Mouse (Mus musculus): ENCODE measurements at regions not wholly inside any gene's neighbourhood (a gene's known extent, or its start where the extent isn't known, plus 50 kb on each side); places are given as distances from the start of the nearest gene placed in this dataset.

DNA sequence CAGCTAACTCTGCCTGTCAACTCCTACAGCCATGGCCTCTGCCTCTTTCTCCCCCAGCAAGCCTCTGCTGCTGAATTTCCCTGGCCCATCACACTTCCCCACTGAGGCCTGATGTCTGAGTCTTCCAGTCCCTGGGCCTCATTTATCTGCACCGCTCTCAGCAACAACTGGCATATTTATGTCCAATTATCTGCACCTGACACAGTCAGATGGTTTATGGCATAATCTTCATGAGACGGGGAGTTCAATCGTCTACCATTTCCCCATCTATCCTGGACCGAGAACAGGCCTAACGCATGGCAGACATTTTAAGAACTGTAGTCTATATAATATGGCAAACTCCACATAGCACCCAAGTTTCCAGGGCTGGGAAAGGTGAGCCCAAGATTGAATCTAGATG lies 1512.8 kb upstream of the Gm6569 start:
- DNase-seq (ENCODE audit: low spot score in 2 of 2), result no peak

DNA sequence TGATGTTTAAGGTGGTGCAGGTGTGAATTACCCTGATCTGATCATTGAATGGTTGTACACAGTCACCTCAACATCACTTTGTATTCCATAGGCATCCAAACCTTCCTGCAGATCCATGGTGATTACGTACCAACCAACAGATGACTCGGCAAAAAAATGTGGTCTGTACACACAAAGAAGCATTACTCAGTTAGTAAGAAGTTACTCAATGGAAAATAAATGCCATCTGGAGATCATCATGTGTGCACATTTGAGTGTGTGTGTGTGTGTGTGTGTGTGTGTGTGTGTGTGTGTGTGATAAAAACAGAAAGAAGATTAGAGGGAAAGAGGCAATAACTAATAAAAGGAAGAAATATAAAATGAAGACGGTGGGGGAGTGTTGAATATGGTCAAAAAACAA lies 1512.2 kb upstream of the Gm6569 start:
- DNase-seq (ENCODE audit: low spot score in 2 of 2), result no peak

DNA sequence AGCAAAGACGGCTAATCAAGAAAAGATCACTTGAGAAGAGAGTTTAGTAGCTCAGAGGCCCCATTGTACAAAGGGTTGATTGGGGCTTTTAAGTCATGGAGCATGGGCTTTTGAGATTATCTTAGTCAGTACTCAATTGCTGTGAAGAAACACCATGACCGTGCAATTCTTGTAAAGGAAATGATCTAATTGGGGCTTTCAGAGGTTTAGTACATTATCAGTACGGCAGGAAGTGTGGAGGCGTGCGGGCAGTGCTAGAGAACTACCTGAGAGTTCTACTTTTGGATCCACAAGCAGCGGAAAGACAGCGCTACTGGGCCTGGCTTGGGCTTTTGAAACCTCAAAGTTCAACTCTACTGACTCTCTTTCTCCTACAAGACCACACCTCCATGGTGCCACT lies 1511.2 kb upstream of the Gm6569 start:
- DNase-seq (ENCODE audit: low spot score in 2 of 2), result no peak

DNA sequence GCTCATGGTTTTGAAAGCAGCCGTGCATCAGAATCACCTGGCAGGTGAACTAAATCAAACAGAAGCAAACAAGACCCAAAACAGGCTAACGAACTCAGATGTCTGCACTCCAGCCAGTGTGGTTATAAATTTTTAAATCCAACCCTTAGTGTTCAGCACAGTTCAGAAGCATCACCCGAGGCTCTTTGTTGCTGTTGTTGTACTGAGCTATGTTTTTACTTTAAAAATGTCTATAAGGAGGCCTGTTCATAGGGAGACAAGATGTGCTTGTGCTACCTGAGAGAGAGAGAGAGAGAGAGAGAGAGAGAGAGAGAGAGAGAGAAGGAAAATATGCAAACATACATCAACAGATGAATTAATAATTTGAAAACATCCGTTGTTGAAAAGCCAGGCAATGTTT lies 1503.1 kb upstream of the Gm6569 start:
- no peak for DNase-seq (ENCODE audit: low spot score in 2 of 2)

DNA sequence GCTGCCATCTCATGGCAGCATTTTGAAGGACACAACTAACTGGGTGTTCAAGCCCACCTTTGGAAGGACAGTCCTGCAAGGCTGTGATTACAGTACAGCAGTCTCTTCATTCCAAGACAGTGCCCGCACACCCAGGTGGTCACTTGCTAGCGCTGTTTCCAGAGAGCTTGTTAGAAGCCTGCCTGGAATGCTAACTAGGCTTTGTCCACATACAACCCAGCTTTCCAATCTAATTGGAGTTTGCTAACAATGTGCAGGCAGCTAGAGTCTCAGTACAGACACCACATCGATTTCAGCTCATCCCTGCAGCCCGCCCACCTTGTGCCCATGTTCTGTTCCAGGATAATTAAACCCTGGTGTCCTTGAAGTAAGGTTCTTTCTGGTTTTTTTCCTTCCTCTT lies 1499.9 kb upstream of the Gm6569 start:
- no peak for DNase-seq (ENCODE audit: low spot score in 2 of 2)

DNA sequence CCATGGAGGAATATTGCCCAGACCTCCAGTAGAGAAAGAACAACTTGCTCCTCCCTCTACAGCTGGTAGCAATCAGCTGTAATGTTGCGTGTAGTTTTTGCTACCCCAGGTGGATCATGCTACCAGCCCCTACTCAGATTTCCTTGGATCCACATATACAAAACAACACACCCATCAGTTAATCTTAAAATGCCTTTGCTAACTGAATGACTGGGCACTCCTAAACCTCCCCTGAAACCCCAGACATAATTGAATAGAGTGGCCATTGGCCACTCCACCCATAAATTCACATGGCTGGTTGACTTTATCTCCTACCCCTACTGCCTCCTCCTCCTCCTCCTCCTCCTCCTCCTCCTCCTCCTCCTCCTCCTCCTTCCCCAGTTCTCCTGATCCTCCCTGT lies 1494.7 kb upstream of the Gm6569 start:
- DNase-seq (ENCODE audit: low spot score in 2 of 2), result no peak

DNA sequence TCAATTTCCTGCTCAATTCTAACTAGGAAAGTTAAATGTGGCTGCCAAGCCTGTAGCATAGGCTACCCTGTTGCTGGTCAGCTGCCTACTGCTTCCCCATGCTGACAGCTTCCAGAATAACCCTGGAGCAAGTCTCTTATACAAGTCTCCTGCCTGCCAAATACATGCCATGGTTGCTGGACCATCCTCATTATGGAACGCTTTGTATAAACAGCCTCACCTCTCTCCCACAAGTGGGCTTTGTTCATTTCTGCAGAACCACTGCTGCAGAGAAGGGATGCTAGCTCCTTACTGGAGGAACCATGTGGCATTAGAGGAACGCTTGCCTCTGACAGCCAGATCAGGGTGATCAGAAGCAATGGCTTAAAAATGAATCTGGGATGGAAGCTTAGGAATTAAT lies 1492.4 kb upstream of the Gm6569 start:
- DNase-seq (ENCODE audit: low spot score in 2 of 2), result no peak

DNA sequence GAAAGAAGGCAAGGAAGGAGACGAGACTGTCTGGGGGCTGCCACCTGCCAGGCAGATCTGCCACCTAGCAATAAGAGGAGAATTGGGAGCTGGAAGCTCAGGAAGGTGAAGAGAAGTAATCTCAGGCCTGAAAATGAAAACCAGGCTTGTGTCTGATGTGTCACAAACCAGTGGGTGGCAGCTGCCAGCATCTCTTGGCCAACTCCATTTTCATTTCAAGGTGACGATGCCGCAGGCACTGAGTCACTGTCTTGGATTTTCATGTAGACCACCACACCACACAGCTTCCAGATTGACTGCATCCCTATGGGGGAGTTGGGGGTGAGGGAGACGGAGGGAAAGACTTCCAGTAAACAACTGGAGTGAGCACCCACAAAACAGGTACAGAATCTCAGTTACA lies 1491.9 kb upstream of the Gm6569 start:
- no peak for DNase-seq (ENCODE audit: low spot score in 2 of 2)

DNA sequence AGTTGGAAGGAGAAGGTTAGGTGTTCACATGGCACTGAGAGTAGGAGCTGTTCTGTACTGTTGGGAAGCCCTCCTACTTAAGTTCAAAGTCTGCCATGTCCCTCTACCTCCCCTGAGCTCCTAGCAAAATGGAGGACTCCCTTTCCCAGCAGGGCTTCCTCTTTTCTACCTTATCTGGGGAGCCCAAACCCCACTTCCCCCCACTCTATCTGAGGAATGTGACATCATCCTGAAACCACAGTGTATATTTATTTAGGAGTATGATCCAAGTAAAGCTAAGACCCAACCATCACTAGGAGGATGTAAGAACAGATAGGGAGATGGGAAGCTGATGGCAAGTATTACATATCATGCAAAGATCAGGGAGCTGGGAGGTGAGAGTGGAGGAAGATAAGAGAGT lies 1490.6 kb upstream of the Gm6569 start:
- DNase-seq (ENCODE audit: low spot score in 2 of 2), result no peak

DNA sequence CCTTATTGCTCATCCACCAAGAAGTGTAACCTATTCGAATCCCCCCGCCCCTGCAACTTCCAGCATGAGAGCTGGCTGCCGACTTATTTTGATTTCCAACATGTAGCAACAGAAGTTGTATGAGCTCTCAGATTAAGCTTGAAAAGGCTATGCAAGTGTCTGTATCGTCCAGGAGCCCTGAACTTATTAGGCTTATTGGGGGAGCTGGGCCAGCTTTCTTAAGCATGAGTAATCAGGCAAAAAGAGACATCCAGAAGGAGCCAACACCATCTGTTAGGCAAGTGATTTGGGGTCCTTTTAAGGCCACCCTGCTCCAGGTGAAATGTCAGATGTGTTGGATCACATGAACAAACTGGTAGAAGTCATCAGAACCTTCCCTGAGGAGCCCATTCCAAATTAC lies 1481.0 kb upstream of the Gm6569 start:
- DNase-seq (ENCODE audit: low spot score in 2 of 2), result no peak

DNA sequence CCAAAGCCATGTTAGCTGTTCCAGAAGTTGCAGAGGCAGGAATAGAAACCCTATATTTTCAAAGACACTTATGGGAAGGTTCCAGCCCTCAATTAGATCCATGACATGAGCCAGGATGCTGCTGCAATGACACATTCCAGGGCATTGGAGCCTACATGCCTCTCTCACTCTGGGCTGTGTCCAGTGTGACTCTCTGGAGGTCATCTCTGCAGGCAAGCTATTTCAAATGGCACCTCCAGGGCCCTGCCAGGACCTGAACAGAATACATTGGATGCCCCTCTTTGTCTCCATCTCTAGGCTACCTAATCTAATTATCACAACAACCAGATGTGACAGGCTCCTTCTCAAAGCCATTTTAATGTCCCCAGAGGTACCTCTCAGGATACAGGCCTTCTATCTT lies 1478.7 kb upstream of the Gm6569 start:
- no peak for DNase-seq (ENCODE audit: low spot score in 2 of 2)

DNA sequence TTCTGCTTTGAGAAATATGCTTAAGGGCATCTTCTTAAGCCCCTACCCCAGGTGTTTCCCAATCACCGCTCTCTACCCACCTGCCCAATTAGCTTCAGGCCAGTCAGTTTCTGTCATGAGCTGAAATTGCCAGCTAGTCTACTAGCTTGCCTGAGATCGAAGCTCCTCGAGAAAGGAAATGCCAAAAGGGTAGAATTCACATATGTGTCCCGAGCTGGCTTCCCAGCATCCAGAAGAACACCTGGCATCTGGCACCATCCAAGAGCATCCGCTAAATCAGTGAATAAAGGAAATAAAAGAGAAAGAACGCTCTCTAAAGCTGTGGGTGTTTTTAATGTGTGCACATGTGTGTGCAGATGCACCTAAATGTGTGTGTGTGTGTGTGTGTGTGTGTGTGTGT lies 1474.7 kb upstream of the Gm6569 start:
- DNase-seq (ENCODE audit: low spot score in 2 of 2), result no peak

DNA sequence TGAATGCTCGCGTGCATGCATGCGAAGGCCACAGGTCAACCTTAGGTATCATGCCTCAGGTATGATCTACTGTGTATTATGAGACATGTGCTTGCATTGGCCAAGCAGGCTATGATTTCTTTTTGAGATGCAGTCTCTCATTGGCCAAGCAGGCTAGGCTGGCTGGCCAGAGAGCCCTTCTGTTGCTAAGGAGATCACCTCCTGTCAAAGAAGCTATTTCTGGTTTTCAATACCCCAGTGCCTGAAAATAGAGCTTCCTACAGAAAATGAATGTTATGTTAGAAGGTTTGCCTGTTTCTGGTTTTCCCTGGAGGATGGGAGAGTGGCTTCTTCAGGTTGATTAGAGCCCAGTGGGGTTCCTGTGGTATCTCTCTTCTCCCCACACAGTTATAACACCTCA lies 1474.3 kb upstream of the Gm6569 start:
- no peak for DNase-seq (ENCODE audit: low spot score in 2 of 2)

DNA sequence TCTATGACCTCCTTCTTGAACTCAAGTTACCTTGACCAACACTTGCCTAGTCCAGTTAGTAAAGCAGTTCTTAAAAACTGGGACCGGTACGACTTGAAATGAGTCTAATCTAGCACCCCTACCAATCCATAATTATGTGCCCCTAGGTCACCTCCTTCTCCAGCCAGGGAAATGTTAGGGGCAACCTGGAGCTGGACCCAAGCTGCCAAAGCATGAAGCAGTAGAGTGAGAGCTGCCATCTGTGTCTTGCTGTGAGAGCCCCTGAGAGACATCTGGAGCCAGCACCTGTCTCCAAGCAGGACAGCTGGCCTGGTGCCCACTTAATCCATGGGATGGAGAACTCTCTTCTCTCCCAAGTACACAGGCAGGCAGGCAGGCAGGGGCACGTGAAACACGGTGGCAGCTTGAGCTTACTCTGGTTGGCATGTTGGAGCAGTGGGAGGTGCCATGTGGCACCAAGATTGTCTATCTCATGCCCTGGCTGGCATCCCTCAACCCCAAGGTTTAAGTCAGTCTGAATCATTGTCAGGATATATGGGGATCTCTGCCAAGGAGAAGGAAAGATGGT lies 1473.8 kb upstream of the Gm6569 start:
- DNase-seq (ENCODE audit: low spot score in 2 of 2), result no peak

DNA sequence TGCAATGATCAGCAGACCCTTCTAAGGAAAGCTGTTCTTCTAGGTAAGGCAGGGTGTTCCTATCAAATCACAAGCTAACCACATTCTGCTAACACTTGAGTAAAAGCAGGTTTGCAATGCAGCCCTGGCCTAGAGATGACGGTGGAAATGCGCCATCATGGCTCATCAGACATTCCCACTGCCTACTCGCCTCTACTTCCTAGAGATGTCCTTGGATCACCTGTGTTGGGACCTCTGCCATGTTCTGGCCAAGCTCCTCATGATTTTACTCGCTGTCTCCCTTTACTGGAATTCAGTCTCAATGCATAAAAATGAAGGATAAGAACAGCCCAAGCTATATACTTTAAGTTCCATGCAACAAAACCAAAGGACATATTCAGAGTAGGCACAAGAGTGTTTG lies 1461.3 kb upstream of the Gm6569 start:
- no peak for DNase-seq (ENCODE audit: low spot score in 2 of 2)

DNA sequence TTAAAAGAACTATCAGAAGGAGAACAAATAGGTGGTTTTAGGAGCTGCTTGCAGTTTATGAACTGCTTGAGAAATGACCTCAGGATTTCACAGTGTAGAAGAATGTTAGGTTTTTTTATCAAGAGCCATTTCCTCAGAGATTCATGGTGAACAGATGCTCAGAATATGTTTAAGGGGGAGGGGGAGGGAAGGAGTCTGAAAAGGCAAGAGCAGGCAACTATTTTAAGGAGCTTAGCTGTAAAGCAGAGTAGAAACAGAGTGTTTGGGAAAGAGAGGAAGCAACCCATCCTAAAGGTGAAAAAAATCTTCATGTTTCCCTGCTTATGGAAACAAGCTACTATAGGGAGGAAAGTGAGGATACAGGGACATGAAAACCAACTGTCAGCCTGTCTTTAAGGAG lies 1457.2 kb upstream of the Gm6569 start:
- DNase-seq (ENCODE audit: low spot score in 2 of 2), result no peak

DNA sequence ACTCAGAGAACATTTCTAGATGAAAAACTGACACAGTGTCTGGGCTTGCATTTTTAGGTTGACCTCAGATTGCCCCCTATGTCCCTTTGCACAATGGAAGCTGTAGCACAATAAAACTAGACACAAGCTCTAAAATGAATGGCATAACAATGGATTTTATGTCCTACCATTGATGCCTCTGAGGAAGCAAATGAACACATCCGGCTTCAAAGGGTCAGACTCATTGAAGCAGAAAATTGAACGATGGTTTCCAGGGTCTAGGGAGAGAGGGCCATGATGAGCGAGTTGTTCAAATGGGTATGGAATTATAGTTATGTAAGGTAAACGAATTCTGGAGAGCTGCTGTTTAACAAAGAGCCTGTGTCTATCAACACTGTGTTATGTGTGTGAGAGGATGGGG lies 1455.1 kb upstream of the Gm6569 start:
- no peak for DNase-seq (ENCODE audit: low spot score in 2 of 2)

DNA sequence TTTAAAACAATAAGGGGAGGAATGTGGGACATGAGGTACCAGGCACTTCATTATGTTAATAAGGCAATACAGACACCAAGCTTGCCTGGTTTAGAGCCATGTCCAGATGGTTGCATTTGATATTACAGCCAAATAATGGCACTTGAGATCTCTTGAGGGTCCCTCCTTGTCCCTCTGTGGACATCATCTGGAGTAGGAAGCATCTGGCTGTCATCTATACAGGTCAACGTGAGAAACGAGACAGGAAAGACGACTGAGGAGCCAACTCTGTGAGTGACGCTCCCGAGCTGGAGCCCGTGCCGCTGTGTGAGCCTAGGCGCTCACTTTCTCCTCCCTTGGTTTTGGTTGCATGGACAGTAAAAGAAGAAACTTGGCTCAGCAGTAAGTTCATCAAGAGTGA lies 1453.2 kb upstream of the Gm6569 start:
- no peak for DNase-seq (ENCODE audit: low spot score in 2 of 2)

DNA sequence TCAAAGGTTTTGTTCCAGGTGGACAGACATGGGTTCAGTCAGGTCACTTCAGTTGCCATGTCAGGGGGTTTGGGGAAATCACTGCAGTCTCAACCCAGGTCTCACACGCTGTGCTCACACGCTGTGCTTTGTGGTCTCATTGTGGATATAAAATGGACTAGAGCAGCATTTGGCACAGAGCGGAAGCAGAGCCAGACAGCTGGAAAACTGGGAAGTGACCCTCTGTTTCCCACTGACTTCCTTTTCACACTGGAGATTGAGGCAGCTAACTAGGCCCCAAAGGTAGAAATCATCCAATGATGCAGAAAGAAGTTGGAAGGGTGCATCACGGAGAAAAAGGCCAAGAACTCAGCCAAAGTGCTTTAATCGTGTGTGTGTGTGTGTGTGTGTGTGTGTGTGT lies 1452.6 kb upstream of the Gm6569 start:
- no peak for DNase-seq (ENCODE audit: low spot score in 2 of 2)

DNA sequence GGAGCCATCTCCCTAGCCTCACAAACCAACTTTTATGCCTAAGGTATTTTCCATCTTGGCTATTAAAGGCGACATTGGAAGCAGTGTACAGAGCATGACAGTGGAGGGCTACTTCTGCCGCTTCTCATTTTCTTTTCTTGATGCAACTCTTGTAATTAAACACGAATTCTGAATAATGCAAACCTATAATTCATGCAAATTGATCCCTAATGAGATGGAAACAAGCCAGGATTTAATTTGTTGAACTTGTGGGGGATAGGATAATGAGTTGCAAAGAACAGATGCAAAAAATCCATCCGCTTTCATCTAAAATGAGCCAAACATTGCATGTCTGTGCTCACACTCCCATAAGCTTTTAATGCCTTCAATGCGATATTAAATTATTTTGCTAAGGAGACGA lies 1451.8 kb upstream of the Gm6569 start:
- DNase-seq (ENCODE audit: low spot score in 2 of 2), result no peak

DNA sequence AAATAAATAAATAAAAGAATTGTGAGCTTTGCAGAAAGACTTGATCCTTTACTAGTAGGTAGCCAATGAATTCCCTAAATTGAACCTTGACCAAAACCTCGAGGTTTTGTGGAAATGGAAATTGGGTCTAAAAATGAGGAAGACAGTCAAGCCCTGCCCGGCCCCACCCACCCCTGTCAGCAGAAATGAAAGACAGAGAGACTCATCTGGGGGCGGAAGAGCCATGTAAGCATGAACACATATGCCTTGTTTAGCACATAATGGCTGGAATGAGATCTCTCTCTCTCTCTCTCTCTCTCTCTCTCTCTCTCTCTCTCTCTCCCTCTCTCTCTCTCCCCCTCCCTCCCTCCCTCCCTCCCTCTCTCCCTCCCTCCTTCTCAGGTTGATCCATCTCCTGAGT lies 1451.3 kb upstream of the Gm6569 start:
- DNase-seq (ENCODE audit: low spot score in 2 of 2), result no peak

DNA sequence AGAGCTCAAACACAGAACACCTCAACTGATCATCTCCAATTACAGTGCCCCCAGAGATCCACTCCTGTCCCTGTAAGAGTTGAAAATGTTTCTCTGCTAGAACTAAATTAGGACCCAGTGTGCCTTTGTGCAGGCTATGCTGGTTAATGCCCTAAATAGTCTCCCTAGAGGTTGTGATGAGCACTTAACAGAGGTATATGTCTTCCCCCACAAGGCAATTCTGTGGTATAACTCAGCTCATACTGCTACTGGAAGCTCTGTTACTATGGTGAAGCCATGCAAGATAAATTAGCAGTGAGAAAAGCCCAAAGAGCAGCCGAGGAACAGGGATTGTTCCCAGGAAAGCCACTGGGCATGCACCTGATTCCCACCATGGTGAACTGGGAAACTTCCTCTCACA lies 1450.9 kb upstream of the Gm6569 start:
- no peak for DNase-seq (ENCODE audit: low spot score in 2 of 2)

DNA sequence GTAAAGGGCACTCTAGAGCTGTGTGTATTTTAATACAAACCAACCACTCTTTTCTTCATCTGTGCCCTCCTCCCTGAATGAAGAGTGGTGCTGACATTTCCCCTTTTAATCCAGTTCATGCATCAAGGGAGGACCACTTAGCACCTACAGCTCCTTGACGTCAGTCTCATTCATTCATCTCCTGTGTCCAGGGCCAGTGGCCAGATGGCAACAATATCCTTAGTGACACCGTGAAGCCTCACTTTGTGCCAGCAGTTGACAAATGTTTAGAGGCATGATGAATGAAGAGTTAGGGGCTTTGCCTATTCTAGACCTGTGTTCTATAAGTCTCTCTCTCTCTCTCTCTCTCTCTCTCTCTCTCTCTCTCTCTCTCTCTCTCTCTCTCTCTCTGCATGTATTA lies 1441.1 kb upstream of the Gm6569 start:
- DNase-seq (ENCODE audit: low spot score in 2 of 2), result no peak

DNA sequence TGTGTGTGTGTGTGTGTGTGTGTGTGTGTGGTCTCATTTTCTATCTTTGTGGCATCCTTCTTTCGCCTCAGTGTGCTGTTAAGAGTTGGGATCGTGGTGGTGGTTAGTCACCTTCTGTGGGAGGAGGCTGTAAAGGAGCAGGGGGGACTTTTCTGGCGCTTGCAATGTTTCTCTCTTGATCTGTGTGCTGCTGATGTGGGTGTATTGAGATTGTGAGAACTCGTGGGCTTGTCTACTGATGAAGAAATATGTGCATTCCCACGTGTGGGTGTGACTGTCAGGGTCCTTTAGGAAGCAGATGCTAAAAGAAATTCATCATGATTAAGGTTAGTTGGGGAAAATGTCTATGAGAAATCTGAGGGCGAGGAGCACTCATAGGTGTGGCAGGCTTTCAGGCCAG lies 1422.4 kb upstream of the Gm6569 start:
- DNase-seq (ENCODE audit: low spot score in 2 of 2), result no peak
